In genomic region chr9:40717875-40718185, GRCm38 (mm10) we compare ENCODE assay signal across 22 mouse cellular contexts. TPM values are rescaled to one million over a fixed set of nuclear protein-coding genes. Genes with fewer than 3 reads are reported as not detected.
DNase-seq lines count a peak whose midpoint lies in the region; ATAC-seq lines count a peak whose summit lies in the region.
"Had no signal": no experiment of that assay in that cellular context is flagged by ENCODE, and none has a peak within 500 bp of the region (broad histone marks: within the 10 kb centered on the region; RNA-seq: fewer than 3 reads in every experiment).

No protein-coding gene starts in this region.

- WGBS in heart, embryonic 13.5 days = 34% methylated on average over 7 of the region's 7 CpGs
- WGBS in embryonic facial prominence, embryonic 14.5 days = 10% methylated on average over 7 of the region's 7 CpGs
- 42% methylated on average over 7 of the region's 7 CpGs for WGBS in limb, embryonic 10.5 days
- 41% methylated on average over 7 of the region's 7 CpGs for WGBS in forebrain, embryonic 12.5 days

- no peaks in the 10 kb centered on the region for H3K36me3 ChIP-seq in heart, embryonic 13.5 days
- no peaks in the 10 kb centered on the region for H3K36me3 ChIP-seq in embryonic facial prominence, embryonic 14.5 days (ENCODE audit: control insufficient read depth, insufficient read depth, low read length)
- peaks cover 36% of the 10 kb centered on the region for H3K36me3 ChIP-seq in limb, embryonic 10.5 days
- no peaks in the 10 kb centered on the region; the same call in 1 of the 2 replicates for H3K36me3 ChIP-seq in forebrain, embryonic 12.5 days (replicated peaks)
- H3K36me3 ChIP-seq: heart, embryonic 15.5 days; hindbrain, embryonic 15.5 days; midbrain, embryonic 12.5 days had no signal

- H3K9ac ChIP-seq in heart, embryonic 13.5 days = no peak overlapping the region
- no peak overlapping the region for H3K9ac ChIP-seq in embryonic facial prominence, embryonic 14.5 days (ENCODE audit: low read depth, low read length)
- no peak overlapping the region for H3K9ac ChIP-seq in forebrain, embryonic 12.5 days
- H3K9ac ChIP-seq: heart, embryonic 15.5 days; hindbrain, embryonic 15.5 days; liver, postnatal 0 days; midbrain, embryonic 12.5 days had no signal

- H3K4me3 ChIP-seq in heart, embryonic 13.5 days = no peak overlapping the region
- no peak overlapping the region for H3K4me3 ChIP-seq in embryonic facial prominence, embryonic 14.5 days (ENCODE audit: low read depth, low read length)
- no peak overlapping the region for H3K4me3 ChIP-seq in limb, embryonic 10.5 days
- no peak overlapping the region for H3K4me3 ChIP-seq in forebrain, embryonic 12.5 days (replicated peaks)
- H3K4me3 ChIP-seq: heart, embryonic 15.5 days; hindbrain, embryonic 15.5 days; midbrain, embryonic 12.5 days; myocyte had no signal

- no peak for DNase-seq in heart, postnatal 4 days
- DNase-seq in 3T3-L1 (ENCODE audit: low read depth, low spot score) = peak; percentile 20
- DNase-seq in embryonic facial prominence, embryonic 14.5 days (ENCODE audit: low spot score) = peak; percentile 79
- peak; percentile 39 for DNase-seq in limb, embryonic 10.5 days (ENCODE audit: low spot score)
- no peak for DNase-seq in gastrocnemius, postnatal 25 days
- no peak for DNase-seq in MN1 (ENCODE audit: low spot score)
- DNase-seq: liver, postnatal 0 days; lung, postnatal 4 days; retina, postnatal 1 day; spleen, adult 18-20 months; thymus, postnatal 4 days had no signal

- H3K4me2 ChIP-seq in heart, embryonic 13.5 days = peak overlapping the region; percentile 20
- no peak overlapping the region for H3K4me2 ChIP-seq in embryonic facial prominence, embryonic 14.5 days (ENCODE audit: low read depth, low read length)
- H3K4me2 ChIP-seq in forebrain, embryonic 12.5 days = no peak overlapping the region
- H3K4me2 ChIP-seq: heart, embryonic 15.5 days; hindbrain, embryonic 15.5 days; midbrain, embryonic 12.5 days had no signal

- peaks cover 19% of the 10 kb centered on the region for H3K4me1 ChIP-seq in heart, embryonic 13.5 days
- H3K4me1 ChIP-seq in embryonic facial prominence, embryonic 14.5 days (ENCODE audit: control insufficient read depth, insufficient read depth, low read length) = peaks cover 10% of the 10 kb centered on the region
- H3K4me1 ChIP-seq in limb, embryonic 10.5 days = peaks cover 38% of the 10 kb centered on the region
- peaks cover 11% of the 10 kb centered on the region; the same call in 1 of the 2 replicates for H3K4me1 ChIP-seq in forebrain, embryonic 12.5 days

- no peaks in the 10 kb centered on the region for H3K27me3 ChIP-seq in heart, embryonic 13.5 days (replicated peaks)
- H3K27me3 ChIP-seq in embryonic facial prominence, embryonic 14.5 days (replicated peaks; ENCODE audit: control insufficient read depth, insufficient read depth, low read length) = no peaks in the 10 kb centered on the region
- no peaks in the 10 kb centered on the region for H3K27me3 ChIP-seq in limb, embryonic 10.5 days (ENCODE audit: low read depth, poor library complexity, severe bottlenecking)
- no peaks in the 10 kb centered on the region for H3K27me3 ChIP-seq in forebrain, embryonic 12.5 days
- H3K27me3 ChIP-seq: heart, embryonic 15.5 days; hindbrain, embryonic 15.5 days; midbrain, embryonic 12.5 days had no signal

- H3K27ac ChIP-seq in heart, embryonic 13.5 days (replicated peaks) = no peak overlapping the region
- peak overlapping the region; percentile 4; the same call in 1 of the 2 replicates for H3K27ac ChIP-seq in embryonic facial prominence, embryonic 14.5 days (replicated peaks; ENCODE audit: low read depth, low read length)
- no peak overlapping the region for H3K27ac ChIP-seq in limb, embryonic 10.5 days
- H3K27ac ChIP-seq in forebrain, embryonic 12.5 days = no peak overlapping the region
- H3K27ac ChIP-seq: heart, embryonic 15.5 days; hindbrain, embryonic 15.5 days; midbrain, embryonic 12.5 days had no signal

- ATAC-seq in heart, embryonic 13.5 days (ENCODE audit: extremely low read depth, insufficient number of reproducible peaks, low FRiP score, low TSS enrichment) = no peak
- peak; percentile 51 for ATAC-seq in embryonic facial prominence, embryonic 14.5 days (ENCODE audit: low read depth)
- ATAC-seq in forebrain, embryonic 12.5 days (ENCODE audit: low FRiP score) = no peak
- ATAC-seq: liver, postnatal 0 days had no signal

- no peaks in the 10 kb centered on the region for H3K9me3 ChIP-seq in heart, embryonic 13.5 days
- H3K9me3 ChIP-seq in embryonic facial prominence, embryonic 14.5 days (ENCODE audit: control insufficient read depth, low read length) = no peaks in the 10 kb centered on the region
- H3K9me3 ChIP-seq in limb, embryonic 10.5 days (replicated peaks) = no peaks in the 10 kb centered on the region
- H3K9me3 ChIP-seq in forebrain, embryonic 12.5 days = no peaks in the 10 kb centered on the region
- H3K9me3 ChIP-seq: heart, embryonic 15.5 days; hindbrain, embryonic 15.5 days; midbrain, embryonic 12.5 days had no signal

RNA-seq across cellular contexts. Expression of gene Clmp, which starts 32.1 kb away (rescaled TPM):
- 8.4 and 9.4 TPM in 2 replicates for polyA plus RNA-seq in heart, embryonic 13.5 days (2015; fragmentation: Nextera tagmentation; extraction: Ambion mirVana)
- 10 to 100 TPM in 1 of 2 experiments, 1 to 10 TPM in 1; 9.5 to 10.6 TPM for total RNA-seq in heart, postnatal 4 days (2021)
- polyA plus RNA-seq in embryonic facial prominence, embryonic 14.5 days (2014; fragmentation: Nextera tagmentation; extraction: Ambion mirVana) = 51.2 and 58.4 TPM in 2 replicates
- polyA plus RNA-seq in limb, embryonic 10.5 days (2016; fragmentation: Nextera tagmentation; extraction: Ambion mirVana) = 47.0 and 53.5 TPM in 2 replicates
- 1 to 10 TPM; 5.3 to 6.6 TPM for total RNA-seq in gastrocnemius, postnatal 25 days (2021)
- 24.7 and 31.0 TPM in 2 replicates for polyA plus RNA-seq in forebrain, embryonic 12.5 days (2016; fragmentation: Nextera tagmentation; extraction: Ambion mirVana)

RNA-seq across cellular contexts. Expression of gene Gm21915, which starts 47.4 kb away (rescaled TPM):
- not detected in 2 replicates for polyA plus RNA-seq in heart, embryonic 13.5 days (2015; fragmentation: Nextera tagmentation; extraction: Ambion mirVana)
- total RNA-seq in heart, postnatal 4 days (2021) = not detected
- polyA plus RNA-seq in embryonic facial prominence, embryonic 14.5 days (2014; fragmentation: Nextera tagmentation; extraction: Ambion mirVana) = not detected in 2 replicates
- polyA plus RNA-seq in limb, embryonic 10.5 days (2016; fragmentation: Nextera tagmentation; extraction: Ambion mirVana) = not detected in 2 replicates
- not detected for total RNA-seq in gastrocnemius, postnatal 25 days (2021)
- not detected in 2 replicates for polyA plus RNA-seq in forebrain, embryonic 12.5 days (2016; fragmentation: Nextera tagmentation; extraction: Ambion mirVana)
- total RNA-seq: layer of hippocampus, postnatal 25 days; left cerebral cortex, postnatal 4 days; neutrophil, adult 5-6 weeks had no signal
- polyA plus RNA-seq: gonadal fat pad, adult 2 months; heart, embryonic 15.5 days; hindbrain, embryonic 15.5 days; liver, postnatal 0 days; midbrain, embryonic 12.5 days; myocyte; testis, adult 2 months had no signal

Comparison
In these comparisons a context has a peak if more than half of its experiments do, and no peak if none do; other contexts are left out.
1. DNase-seq: peak in 3T3-L1 (single experiment), embryonic facial prominence, embryonic 14.5 days (single experiment) and limb, embryonic 10.5 days (single experiment); none in heart, postnatal 4 days (single experiment), gastrocnemius, postnatal 25 days (single experiment) and MN1 (single experiment).